Mouse (Mus musculus) kidney, adult 2 months (tissue): ENCODE data around the gene Tmco1.

Experiments
- CTCF ChIP-seq: fragments of 200-500 bp; conservative IDR thresholded peaks from 2 replicates; pipeline ENCODE4 v1.5.1; 2011; ENCODE audit warnings: low read depth, mild to moderate bottlenecking, control low read depth, low read length, moderate library complexity, mixed read lengths; ENCODE audit not compliant: insufficient read depth, insufficient read length
- POLR2A ChIP-seq: fragments of 200-500 bp; IDR thresholded peaks from one replicate; pipeline ENCODE4 v1.6.1; 2011; ENCODE audit warnings: low read depth, low read length, control low read depth

- no peak for TF ChIP-seq CTCF
- no peak for TF ChIP-seq POLR2A
Observed at GRCm38 (mm10) chr1:167274646-167275390, 33.4 kb upstream of the Tmco1 start.
